Mouse (Mus musculus) G1E (cell line): ENCODE data around the gene Siglece. TPM values are rescaled to one million over a fixed set of nuclear protein-coding genes. Genes with fewer than 3 reads are reported as not detected.

Source experiments
- ATAC-seq: 2 replicates; pipeline ENCODE4 v1.8.0; 2016; ENCODE audit warnings: mild to moderate bottlenecking; ENCODE audit not compliant: insufficient number of reproducible peaks, poor library complexity, low FRiP score, severe bottlenecking; ENCODE audit errors: extremely low read depth
- DNase-seq: peaks from one replicate; pipeline ENCODE4 v3.0.0; 2012; ENCODE audit warnings: low spot score
- H3K27me3 ChIP-seq: 2 replicates; pipeline ENCODE4 v1.6.1; 2012; ENCODE audit warnings: mild to moderate bottlenecking, low read length, inconsistent platforms; ENCODE audit not compliant: insufficient read depth
- H3K36me3 ChIP-seq: replicated peaks from 2 replicates; pipeline ENCODE3; 2012; ENCODE audit warnings: mild to moderate bottlenecking, inconsistent platforms
- H3K4me1 ChIP-seq: 2 replicates; pipeline ENCODE4 v1.6.1; 2012; ENCODE audit warnings: low read depth, low read length, inconsistent platforms, mixed read lengths; ENCODE audit not compliant: insufficient read depth
- H3K4me3 ChIP-seq: 2 replicates; pipeline ENCODE4 v1.5.1; 2012; ENCODE audit warnings: low read depth, mild to moderate bottlenecking, inconsistent platforms, low read length, moderate library complexity, mixed read lengths
- H3K9me3 ChIP-seq: replicated peaks from 2 replicates; pipeline ENCODE4 v1.6.1; 2012; ENCODE audit warnings: inconsistent platforms
- CTCF ChIP-seq: IDR thresholded peaks from 2 replicates; pipeline ENCODE4 v1.5.1; 2012; ENCODE audit warnings: low read depth, low read length, inconsistent platforms, mixed read lengths
- GATA1 ChIP-seq: IDR thresholded peaks from 2 replicates; pipeline ENCODE4 v1.6.1; 2012; ENCODE audit warnings: borderline replicate concordance, low read length, inconsistent platforms, mixed read lengths
- GATA2 ChIP-seq: IDR thresholded peaks from 2 replicates; pipeline ENCODE4 v1.6.1; 2012; ENCODE audit warnings: low read depth, low read length, inconsistent platforms, borderline replicate concordance
- POLR2AphosphoS5 ChIP-seq: IDR thresholded peaks from 2 replicates; pipeline ENCODE4 v1.6.1; 2012; ENCODE audit warnings: low read depth, low read length, inconsistent platforms; ENCODE audit not compliant: insufficient replicate concordance
- TAL1 ChIP-seq: conservative IDR thresholded peaks from 2 replicates; pipeline ENCODE4 v1.6.1; 2012; ENCODE audit warnings: low read depth, low read length, inconsistent platforms, mixed read lengths
- polyA plus RNA-seq: library from polyadenylated mRNA; stranded (reverse); fragments of >175 nt; gene quantifications from 2 replicates; pipeline ENCODE4 v1.2.3, GENCODE M21; 2012
- total RNA-seq, 2 experiments: library from RNA; stranded (forward) in 1 of 2; stranded (reverse) in 1 of 2; fragments of 200-1000 nt in 1 of 2; fragments of >200 nt in 1 of 2; fragmentation: Nextera tagmentation in 1 of 2; gene quantifications; 2 replicates each; pipeline ENCODE4 v1.2.3; 2014 to 2017

The Siglece gene
- total and polyA plus RNA-seq, 3 experiments: 0.05 TPM; not detected in 2

- no peak for DNase-seq
- no peak for TF ChIP-seq POLR2AphosphoS5
- TF ChIP-seq CTCF: no peak
- no peak for TF ChIP-seq GATA2
- TF ChIP-seq GATA1: no peak
- no peak for TF ChIP-seq TAL1
- Histone ChIP-seq H3K4me1 (no peaks in the 10 kb centered on the region), H3K27me3 (no peaks in the 10 kb centered on the region; the same call in 1 of the 2 replicates), H3K9me3 (no peaks in the 10 kb centered on the region), H3K36me3 (no peaks in the 10 kb centered on the region), H3K4me3 (no peak overlapping the region)
- ATAC-seq: no peak
Observed at GRCm38 (mm10) chr7:43636194-43636593, 23.8 kb downstream of the Siglece start.

DNA sequence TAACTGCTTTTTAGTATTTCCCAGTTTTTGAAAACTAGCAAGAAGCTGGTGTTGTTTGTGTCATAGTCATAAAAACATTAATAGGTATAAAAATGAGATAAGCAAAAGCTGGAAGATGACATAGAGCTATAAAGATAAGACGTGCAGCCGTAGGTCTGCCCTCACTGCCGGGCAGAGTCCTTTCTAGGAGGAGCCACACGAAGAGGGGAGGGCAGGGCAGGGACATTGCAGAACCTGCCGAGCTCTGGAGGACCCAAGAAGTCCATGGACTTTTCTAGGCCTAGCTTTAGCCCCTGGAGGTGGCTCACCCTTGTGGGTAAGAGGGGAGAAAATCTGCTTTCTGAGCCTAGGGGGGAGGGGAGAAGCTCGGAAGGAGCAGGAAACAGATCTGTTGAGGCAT is 25.5 kb downstream of the Siglece start, which contains the start of gene Ceacam18:
Gene Ceacam18 (plus strand): TSS at position 208 of the 400 bp plus-strand sequence.
- no peaks in the 10 kb centered on the region for H3K9me3 ChIP-seq
- H3K4me3 ChIP-seq: no peak within 1 kb of the TSS
- no peaks in the 10 kb centered on the region for H3K36me3 ChIP-seq
- H3K4me1 ChIP-seq: no peaks in the 10 kb centered on the region
- H3K27me3 ChIP-seq: peaks cover 4% of the 10 kb centered on the region; the same call in 1 of the 2 replicates
- TF ChIP-seq POLR2AphosphoS5 (no peak), TAL1 (no peak), GATA1 (no peak), CTCF (no peak), GATA2 (no peak)
- no peak for ATAC-seq
- DNase-seq: no peak

- no peak for DNase-seq
- Histone ChIP-seq H3K9me3 (no peaks in the 10 kb centered on the region), H3K4me3 (no peak overlapping the region), H3K36me3 (no peaks in the 10 kb centered on the region), H3K27me3 (peaks cover 4% of the 10 kb centered on the region; the same call in 1 of the 2 replicates), H3K4me1 (no peaks in the 10 kb centered on the region)
- no peak for ATAC-seq
- TF ChIP-seq CTCF (no peak), GATA1 (no peak), TAL1 (no peak), GATA2 (no peak), POLR2AphosphoS5 (no peak)
Observed at GRCm38 (mm10) chr7:43633940-43634339, 26.0 kb downstream of the Siglece start.

- Histone ChIP-seq H3K27me3 (peaks cover 4% of the 10 kb centered on the region; the same call in 1 of the 2 replicates), H3K4me3 (no peak overlapping the region), H3K4me1 (no peaks in the 10 kb centered on the region), H3K36me3 (no peaks in the 10 kb centered on the region), H3K9me3 (no peaks in the 10 kb centered on the region)
- ATAC-seq (no peak), DNase-seq (no peak)
- no peak for TF ChIP-seq POLR2AphosphoS5
- TF ChIP-seq GATA1: no peak
- TF ChIP-seq CTCF: no peak
- TF ChIP-seq TAL1: no peak
- no peak for TF ChIP-seq GATA2
Observed at GRCm38 (mm10) chr7:43625794-43626422, 34.1 kb downstream of the Siglece start.

DNA sequence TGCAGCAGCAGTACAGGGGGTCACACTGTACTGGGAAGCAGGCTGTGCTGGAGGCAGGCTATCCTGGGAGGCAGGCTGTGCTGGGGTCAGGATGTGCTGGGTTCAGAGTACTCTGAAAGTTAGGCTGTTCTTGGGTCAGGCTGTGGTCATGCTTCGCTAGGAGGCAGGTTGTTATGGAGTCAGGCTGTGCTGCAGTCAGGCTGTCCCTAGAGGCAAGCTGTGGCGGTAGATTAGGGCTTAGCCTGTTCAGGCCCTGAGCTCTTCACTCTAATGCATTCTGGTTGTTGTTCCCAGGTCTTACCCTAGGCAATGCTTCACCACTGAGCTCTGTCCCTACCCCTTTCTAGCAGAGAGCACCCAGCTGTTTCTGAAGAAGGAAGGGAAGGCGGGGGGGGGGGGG is 34.9 kb downstream of the Siglece start:
- H3K4me3 ChIP-seq: no peak overlapping the region
- H3K36me3 ChIP-seq: no peaks in the 10 kb centered on the region
- ATAC-seq (no peak), DNase-seq (no peak)
- H3K27me3 ChIP-seq: no peaks in the 10 kb centered on the region; the same call in 1 of the 2 replicates
- H3K9me3 ChIP-seq: no peaks in the 10 kb centered on the region
- TF ChIP-seq GATA2: no peak
- TF ChIP-seq CTCF: no peak
- TF ChIP-seq TAL1: no peak
- no peak for TF ChIP-seq GATA1
- TF ChIP-seq POLR2AphosphoS5: no peak
- no peaks in the 10 kb centered on the region for H3K4me1 ChIP-seq

GRCm38 (mm10) chr7:43623819-43624218 is 36.1 kb downstream of the Siglece start:
- no peak for TF ChIP-seq GATA1
- no peak for TF ChIP-seq CTCF
- no peak for TF ChIP-seq POLR2AphosphoS5
- TF ChIP-seq GATA2: no peak
- TF ChIP-seq TAL1: no peak
- H3K9me3 ChIP-seq: no peaks in the 10 kb centered on the region
- H3K36me3 ChIP-seq: no peaks in the 10 kb centered on the region
- H3K27me3 ChIP-seq: no peaks in the 10 kb centered on the region; the same call in 1 of the 2 replicates
- H3K4me1 ChIP-seq: no peaks in the 10 kb centered on the region
- no peak overlapping the region for H3K4me3 ChIP-seq
- DNase-seq (no peak), ATAC-seq (no peak)
